Mouse (Mus musculus) megakaryocyte progenitor cell, adult 5-6 weeks (primary cell): ENCODE measurements around the gene Pax9. TPM values are rescaled to one million over a fixed set of nuclear protein-coding genes. Genes with fewer than 3 reads are reported as not detected.

ENCODE experiments used
- ATAC-seq: replicated peaks from 2 replicates; pipeline ENCODE4 v1.8.0; 2016; ENCODE audit warnings: mild to moderate bottlenecking, moderate TSS enrichment, inconsistent platforms; ENCODE audit not compliant: poor library complexity
- total RNA-seq, 2 experiments: library from RNA; stranded (forward) in 1 of 2; stranded (reverse) in 1 of 2; fragments of 157-497, 149-512 nt in 1 of 2; fragments of 200-1000 nt in 1 of 2; gene quantifications; 2 replicates each; pipeline versions ENCODE4 v1.2.3 to v1.2.4; 2015 to 2017

Gene Pax9
- total RNA-seq, 2 experiments from 2014 or later, result not detected

GRCm38 (mm10) chr12:56697011-56697740 lies 5.6 kb downstream of the Pax9 start:
- ATAC-seq, result peak; percentile 7; the same call in 1 of the 2 replicates

DNA sequence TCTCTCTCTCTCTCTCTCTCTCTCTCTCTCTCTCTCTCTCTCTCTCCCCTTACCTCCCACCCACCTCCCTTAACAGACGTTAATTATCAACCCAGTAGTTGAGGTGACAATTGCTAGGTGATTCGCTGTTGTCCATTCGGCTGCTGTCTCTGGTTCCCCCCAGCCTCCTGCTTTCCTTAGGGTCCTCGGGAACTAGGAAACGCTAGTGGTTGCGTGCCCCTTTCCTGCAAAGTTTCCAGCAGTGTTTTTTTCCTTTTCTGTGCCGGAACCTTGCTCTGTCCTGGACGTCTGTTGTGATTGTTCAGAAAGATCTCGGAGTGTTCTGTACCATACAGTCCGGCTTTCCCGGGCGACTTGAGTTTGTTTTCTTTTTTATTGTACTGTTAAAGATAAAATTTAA lies 6.2 kb downstream of the Pax9 start:
- no peak for ATAC-seq

DNA sequence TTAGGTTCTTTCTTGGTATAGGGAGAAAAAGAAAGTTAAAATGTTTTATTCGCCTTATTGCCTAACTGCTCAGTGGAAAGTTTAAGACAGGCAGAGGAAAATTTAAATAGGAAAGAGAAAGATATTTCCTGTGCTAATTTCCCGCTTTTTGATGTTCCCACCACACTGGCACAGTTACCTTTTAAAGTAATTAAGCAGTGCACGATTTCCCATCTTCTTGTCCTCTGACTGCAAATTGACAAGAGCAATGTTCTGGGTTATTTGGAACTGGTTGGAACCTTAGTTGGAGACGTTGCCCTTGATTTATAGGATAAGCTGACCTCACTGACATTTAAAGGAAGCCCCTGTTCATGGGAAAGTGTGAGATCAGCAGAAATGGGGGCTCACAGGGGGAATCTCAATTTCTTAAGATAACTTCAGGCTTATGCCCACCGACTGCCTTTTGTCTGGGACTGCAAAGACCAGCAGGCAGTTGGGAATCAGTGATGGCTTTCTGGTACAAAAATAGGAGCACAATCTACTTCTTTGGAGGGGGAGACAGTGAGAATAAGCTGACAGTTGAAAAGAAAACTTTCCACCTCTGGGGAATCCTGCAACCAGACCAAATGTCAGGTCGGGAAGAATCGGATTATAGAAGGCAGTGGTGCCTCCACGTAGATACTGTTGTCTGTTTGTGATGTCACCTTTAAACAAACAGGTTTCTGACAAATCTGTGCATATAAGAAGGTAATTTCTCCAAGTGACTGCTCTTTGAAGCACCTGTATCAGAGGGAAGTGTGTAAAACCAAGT lies 6.8 kb downstream of the Pax9 start:
- ATAC-seq, result no peak

GRCm38 (mm10) chr12:56699351-56699750 lies 7.8 kb downstream of the Pax9 start:
- no peak for ATAC-seq

- no peak for ATAC-seq
Measured at GRCm38 (mm10) chr12:56699915-56700900, 8.6 kb downstream of the Pax9 start.

DNA sequence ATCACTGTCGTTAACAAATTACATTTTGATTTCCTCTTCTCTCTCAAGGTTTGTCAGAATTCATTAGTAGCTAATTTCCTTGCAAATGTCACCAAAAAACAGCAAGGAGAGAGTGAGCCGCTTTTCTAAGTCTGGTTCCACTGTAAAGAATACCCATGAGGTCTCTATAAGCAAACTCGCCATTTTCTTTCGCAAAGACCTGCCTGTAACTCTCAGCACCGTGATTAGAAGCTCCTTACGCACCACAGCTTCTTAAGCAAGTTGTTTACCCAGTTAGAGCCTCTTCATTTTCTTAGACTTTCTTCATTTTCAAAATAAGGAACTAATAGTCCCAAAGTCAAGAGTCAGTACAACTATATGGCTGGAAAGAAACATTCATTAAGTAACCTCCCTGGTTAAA lies 9.4 kb downstream of the Pax9 start:
- ATAC-seq, result no peak

DNA sequence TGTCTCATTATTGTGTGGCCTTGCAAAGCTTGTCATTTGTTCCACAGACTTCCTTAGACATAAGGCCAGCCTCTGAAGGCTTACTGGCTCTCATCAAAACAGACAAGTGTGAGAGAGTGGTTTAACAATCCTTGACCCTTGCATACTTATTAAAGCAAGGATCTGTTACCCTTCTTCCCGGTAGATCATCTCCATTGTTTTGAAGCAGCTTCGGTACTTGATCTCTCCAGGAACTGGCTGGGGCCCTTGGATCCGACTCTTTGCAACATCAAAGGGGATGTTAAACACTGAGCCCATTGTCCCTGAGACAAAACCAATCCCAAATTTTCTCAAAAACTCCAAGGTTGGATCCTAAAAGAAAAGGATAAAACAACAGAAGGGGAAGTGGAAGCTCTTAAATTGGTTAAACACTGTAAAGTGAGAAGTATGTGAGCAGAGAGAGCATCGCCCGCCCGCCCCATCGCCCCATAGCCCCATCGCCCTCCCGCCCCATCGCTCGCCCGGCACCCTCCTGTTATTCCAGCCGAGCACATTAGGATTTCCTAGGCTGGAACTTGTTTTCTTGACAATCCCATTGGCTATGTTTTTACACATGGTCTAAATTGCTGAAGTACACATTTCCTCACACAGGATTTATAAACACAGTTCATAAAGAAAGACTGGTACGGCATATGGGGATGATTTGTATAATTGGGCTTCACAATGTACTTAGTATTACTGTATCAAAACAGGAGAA lies 26.6 kb downstream of the Pax9 start:
- no peak for ATAC-seq

GRCm38 (mm10) chr12:56718707-56719051 lies 27.1 kb downstream of the Pax9 start:
- no peak for ATAC-seq

- no peak for ATAC-seq
Measured at GRCm38 (mm10) chr12:56727631-56728030, 36.1 kb downstream of the Pax9 start.

DNA sequence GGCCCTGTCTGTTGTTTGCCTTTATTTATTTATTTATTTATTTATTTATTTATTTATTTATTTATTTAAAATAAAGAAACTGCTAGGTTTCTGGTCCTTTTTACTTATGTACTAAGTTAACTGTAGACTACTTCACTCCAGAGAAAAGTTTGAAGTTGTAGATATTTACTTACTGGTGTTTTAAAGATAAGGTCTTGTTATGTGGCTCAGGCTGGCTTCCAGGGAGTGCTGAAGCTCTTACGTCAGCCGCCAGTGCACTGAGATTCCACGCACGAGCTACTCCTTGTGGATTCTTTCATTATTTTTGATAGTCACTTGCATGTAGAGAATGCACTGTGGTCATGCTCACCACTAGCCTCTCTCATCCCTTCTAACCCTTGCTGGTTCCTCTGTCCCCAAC lies 45.5 kb downstream of the Pax9 start:
- ATAC-seq, result no peak

Other genes with a start within 250 kb of the Pax9 start
- gene Nkx2-1, start 154.9 kb upstream of the Pax9 start, total RNA-seq (2015), result not detected in 2 replicates
- not detected in 2 replicates for gene Nkx2-1, start 154.9 kb upstream of the Pax9 start, total RNA-seq (2017)
- not detected in 2 replicates for gene Nkx2-9, start 78.5 kb upstream of the Pax9 start, total RNA-seq (2015)
- not detected in 2 replicates for gene Nkx2-9, start 78.5 kb upstream of the Pax9 start, total RNA-seq (2017)